Mouse (Mus musculus) lung, adult 18-20 months (tissue): ENCODE data around the gene 4833420G17Rik.
"Not testable (repeated sequence)": the region's sequence is repeated elsewhere in the genome, so short reads cannot be mapped to it uniquely, and the experiment has no call there.

Source experiments
- DNase-seq, 2 experiments: peaks; one replicate each; pipeline ENCODE4 v3.0.0; 2022; ENCODE audit warnings: mixed read lengths in 2 of 2

The 4833420G17Rik gene

DNA sequence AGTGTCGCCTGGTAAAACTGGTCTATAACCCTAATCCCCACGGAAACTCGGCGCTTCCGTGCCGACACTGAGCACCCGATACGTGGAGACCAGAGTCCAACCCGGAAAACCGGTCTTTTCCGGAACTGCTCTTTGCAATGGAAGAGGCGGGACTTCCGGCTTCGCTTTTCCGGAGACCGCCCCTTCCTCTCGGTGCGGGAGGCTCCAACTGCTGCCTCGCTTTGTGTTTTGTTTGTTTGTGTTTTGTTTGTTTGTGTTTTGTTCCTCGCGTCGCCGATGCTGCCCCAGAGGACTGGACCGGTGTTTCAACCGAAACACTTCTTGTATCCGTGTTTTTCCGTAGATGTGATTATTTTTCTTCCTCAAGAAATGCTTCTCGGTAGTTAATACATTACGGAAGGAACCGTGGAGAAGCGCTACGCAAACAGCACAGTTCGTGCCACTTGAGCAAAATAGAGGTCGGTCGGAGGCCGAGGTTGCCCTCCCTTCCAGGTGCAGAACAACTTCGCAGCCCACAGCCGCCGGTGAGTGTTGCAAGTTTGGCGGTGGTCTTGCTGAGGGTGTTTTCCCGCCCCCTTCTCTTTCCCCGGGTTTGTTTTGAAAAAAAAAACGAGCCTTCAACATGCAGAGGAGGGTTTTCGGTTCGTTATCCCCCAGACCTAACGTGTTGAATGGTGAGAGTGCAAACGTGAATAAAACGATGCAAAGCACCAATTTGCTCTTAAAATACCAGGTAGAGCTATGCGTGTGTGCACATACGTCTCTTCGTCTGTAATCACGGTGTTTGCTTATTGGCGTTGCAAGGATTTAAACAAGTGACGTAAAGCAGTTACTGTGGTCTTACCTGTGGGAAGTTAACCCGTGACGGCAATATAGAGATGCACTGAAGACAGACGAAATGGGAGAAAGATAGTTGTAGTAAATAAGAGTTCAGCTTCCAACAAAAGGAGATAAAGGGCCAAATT lies at the start of gene 4833420G17Rik:
Gene 4833420G17Rik, plus strand, starts transcription at position 173 of the 965 bp plus-strand sequence.
- peak; percentile 89 to 93 for DNase-seq

DNA sequence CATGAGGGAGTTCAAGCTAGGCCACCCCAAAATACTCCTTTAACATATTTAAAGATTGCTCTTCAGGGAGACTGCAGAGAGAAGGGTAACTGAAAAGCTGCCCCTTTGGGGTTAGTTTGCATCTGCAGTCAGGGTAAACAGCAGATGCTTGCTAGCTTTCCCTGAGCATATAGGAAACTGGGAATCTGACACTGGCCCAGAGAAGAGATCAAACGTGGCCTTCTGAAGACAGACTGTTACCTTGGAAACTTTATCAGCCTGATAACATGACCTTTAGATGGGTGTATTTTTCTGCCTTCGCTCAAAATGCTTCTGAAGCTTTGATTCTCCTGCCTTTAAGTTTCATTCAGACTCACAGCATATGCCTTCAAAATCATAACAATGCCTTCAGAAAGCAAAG lies 49.5 kb upstream of the 4833420G17Rik start:
- no peak for DNase-seq

DNA sequence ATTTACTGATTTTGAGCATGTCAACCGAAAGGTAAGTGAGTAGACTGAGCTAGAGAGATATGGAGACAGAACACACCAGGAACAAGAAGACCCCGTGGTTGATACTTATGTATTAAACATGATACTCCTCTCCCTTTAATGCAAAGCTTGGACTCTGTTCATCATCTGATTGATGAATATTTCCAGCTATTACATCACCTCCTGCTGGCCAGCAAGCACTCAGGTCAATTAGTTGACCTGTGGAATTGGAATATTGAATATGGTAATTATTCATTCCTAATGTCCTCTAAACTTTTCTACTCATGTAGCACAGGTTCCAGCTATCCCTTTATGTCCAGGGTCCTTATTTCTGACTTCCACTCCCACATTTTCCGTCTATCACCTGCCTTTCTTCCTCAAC lies 44.1 kb upstream of the 4833420G17Rik start:
- DNase-seq: no peak

DNA sequence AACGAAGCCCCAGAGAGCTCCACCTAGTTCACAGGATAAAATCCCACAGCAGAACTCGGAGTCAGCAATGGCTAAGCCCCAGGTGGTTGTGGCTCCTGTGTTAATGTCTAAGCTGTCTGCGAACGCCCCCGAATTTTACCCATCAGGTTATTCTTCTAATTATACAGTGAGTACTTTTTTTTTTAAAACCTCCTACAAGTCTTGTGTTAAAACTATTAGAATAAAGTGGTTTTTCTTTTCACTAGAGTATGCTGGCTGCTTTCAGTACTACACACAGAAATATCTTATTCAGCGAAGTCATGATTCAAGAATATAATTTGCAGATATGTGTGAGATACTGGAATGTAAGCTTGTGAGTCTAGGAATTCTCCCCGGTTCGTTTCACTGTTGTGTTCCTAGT lies 32.4 kb upstream of the 4833420G17Rik start:
- no peak for DNase-seq

DNA sequence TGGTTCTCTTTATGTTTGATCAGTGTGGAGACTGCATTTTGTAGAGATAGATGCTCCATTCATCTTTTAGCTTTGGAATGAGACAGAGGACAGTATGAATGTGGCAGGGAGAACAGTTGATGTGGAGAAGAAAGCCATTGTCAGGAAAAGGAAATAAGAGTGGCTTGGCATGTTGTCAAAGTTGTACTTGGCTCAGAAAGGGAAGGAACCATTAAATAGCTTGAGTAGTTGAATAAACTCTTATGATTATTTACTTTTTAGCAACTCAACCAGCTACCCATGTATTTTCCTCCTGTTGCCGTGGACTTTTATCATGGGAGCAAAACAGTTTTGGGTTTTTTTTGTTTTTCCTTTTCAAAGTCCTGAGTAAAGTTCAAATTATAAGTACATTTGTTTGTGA lies 30.5 kb upstream of the 4833420G17Rik start:
- peak in 1 of 2 experiments; percentile 64 for DNase-seq

DNA sequence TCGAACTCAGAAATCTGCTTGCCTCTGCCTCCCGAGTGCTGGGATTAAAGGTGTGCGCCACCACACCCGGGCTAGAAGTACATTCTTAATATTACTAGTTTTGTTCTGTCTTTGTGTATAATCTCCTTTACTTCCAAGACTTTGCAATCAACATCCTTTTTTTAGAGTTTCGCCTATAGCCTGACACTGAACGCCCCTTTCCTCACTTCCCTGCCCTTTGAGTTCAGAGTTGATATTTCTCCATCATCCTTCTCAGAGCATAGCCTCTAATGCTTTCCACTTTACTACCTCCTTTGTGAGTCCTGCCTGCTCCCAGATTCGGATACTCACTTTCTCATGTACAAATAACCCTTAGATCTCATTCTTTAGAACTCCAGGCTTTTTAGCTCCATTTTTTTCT lies 28.2 kb upstream of the 4833420G17Rik start:
- no peak for DNase-seq

DNA sequence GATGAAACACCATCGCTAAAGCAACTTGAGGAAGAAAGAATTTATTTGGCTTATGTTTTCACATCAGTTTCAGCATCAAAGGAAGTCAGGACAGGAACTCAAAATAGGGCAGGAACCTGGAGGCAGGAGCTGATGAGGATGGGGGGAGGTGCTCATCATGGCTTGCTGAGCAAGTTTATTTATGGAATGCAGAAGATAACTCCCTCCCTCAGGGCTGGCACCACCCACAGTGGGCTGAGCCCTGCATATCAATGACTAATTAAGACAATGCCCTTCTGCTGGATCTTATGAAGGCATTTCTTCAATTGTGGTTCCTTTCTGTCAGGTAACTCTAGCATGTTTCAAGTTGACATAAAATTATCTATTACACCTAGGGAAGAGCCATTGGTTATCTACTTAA lies 20.3 kb upstream of the 4833420G17Rik start:
- no peak for DNase-seq

DNA sequence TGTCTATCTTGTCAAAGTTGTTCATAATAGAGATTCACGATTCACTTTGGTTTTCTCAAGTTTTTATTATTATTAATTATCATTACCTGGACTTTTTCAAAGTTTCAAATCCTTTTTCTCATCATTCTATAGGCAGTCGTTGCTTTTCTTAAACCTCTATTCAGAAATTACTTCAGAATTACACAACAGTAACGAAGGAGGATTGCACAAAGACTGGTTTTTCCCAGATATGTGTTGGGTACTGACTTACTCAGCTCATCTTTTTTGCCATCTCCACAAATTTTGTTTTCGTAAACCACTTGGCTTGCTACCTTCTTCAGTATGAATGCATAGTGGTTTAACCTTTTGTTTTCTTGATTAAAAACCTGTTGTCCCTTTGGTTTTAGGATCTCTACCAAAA lies 9.0 kb upstream of the 4833420G17Rik start:
- DNase-seq: no peak

DNA sequence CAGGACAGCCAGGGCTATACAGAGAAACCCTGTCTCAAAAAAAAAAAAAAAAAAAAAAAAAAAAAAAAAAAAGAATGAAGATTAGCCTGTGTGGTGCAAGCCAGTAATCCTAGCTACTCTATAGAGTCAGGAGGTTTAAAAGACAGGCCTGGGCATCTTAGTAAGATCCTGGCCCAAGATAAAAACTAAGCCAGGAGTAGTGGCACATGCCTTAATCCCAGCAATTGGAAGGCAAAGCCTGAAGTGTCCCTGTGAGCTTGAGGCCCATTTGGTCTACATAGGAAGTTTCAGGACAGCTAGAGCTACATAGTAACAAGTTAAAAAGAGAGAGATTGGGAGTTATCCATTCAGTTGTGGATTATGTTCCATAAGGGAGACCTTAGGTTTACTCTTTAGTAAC lies 7.5 kb upstream of the 4833420G17Rik start:
- no peak for DNase-seq

DNA sequence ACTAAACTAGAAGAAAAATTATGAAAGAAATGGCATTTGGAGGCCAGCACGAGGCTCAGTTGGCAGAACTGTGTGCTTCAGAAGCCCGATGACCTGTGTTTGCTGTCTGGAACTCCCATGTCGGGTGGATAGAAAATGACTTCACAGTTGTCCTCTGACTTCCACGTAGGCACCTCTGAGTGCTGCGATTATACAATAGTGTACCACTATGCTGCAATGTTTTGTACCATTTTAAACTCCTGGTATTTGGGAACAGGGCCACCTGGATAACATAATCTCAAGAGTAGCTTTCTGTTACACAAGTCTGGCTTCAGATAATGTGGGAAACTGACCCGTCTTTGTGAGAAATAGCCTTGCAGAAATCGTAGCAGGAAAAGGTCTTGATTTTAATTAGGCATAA lies 6.2 kb upstream of the 4833420G17Rik start:
- DNase-seq: no peak

DNA sequence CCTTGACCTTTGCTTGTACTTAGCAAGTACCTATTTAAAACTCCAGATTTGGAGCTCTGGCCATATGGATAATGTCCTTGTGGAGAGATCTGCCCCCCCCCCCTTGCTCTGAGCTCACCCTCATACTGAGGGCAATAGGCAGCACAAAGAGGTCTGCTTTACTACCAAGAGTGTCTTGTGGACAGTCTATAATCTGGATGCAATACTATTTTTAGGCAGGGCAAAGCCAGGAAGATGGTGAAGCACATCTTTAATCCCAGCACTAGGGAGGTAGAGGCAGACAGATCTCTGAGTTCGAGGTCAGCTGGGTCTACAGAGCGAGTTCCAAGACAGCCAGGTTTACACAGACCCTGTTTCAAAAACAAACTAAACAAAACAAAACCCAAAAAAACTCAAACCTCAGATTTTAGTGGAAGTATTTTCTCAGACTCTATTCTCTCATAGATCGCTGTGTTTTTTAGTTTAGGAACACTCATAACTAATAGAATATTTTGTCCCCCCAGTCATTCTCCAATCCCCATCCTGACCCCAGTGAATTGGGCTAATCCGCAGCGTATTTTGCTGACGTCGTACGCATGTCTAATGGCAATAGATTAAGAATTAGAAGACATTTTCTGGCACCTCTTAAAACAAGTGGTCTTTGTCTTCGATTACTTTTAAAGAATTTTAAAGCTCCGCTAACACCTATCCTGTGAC lies 520 bp upstream of the 4833420G17Rik start:
- DNase-seq: no peak

DNA sequence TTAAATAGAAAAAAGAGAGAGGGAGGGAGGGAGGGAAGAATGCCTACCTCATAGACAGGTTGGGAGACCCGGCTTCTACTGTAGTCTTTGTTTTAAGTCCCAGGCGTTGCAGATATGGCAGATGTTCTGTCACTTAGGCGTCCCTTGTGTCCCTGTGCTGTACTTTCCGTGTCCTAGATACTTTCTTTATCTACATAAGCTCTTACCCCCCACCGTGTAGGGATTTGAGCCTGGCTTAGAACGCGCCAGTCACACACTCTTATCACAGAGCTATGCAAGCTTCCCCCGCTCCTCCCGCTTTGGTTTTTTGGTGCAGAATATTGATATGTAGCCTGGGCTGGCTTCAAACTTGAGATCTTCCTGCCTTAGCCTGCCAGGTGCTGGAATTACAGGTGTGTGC lies 14.1 kb downstream of the 4833420G17Rik start:
- no peak for DNase-seq

DNA sequence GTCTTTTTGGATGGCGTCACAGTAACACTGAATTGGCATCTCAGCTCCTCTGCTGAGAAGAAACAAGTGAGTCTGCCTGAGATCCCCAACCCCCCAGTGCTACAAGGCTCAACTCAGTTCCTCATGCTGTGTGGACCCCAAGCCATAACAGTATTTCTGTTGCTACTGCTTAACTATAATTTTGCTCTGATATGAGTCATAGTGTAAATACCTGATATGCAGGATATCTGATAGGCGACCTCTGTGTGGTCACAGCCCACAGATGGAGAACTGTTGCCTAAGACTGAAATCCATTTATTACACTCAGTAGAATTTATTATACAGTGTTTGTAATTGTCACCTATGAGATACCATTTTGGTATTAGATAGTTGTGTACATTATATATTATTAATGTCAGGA lies 15.2 kb downstream of the 4833420G17Rik start:
- no peak for DNase-seq

DNA sequence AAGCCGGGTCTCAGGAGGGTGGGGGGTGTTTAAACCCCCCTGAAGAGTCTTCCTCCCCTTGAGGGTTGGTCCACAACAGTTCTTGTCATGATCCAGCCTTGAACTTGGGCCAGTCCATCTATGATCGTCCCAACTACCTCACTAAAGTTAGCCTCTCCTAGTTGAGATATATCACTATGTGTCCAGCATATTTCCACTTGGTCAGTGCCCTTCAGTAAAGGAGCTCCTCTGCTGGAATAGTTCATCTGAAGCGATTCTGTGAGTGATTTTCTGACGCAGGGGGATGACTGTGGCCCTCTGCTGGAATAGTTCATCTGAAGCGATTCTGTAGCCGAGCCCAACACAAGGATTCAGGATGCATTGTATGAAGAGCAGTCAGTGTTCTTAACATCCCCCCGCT lies 24.8 kb downstream of the 4833420G17Rik start:
- DNase-seq: no peak

DNA sequence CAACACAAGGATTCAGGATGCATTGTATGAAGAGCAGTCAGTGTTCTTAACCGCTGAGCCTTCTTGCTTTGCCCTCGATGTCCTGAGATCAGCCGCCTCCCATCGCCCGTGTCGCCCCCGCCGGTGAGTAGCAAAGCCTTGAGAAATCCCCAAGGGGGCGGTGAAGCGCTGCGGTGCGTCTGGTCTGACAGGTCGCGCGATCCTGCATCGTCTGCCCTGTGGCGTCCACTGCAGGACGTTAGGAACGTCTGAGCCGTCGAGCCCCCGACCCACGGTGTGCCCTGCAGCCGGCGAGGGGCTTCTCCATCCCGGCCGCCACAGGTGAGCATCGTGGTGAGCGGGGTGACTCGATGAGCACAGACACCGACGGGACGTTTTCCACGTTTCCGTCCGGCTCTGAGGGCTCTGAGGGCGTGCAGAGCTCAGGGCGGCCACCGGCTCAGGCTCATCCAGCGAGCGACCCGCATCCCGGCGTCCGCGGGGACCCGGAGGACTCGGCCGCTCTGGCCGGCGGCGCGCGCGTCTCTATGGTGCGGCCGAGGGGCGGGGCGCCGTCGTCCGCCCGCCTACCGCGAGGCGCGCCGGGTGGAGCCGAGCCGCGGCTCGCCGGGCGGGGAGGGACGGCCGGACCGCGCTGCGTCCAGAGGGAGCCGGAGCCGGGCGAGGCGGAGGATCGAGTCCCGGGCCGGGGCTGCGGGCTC lies 25.5 kb downstream of the 4833420G17Rik start, which contains the start of the genes Tmem267 and 3110070M22Rik:
Gene Tmem267, plus strand, starts transcription at position 160 of the 701 bp plus-strand sequence.
Gene 3110070M22Rik, minus strand, starts transcription at position 504 of the 701 bp plus-strand sequence.
- DNase-seq: peak; percentile 75 to 83

DNA sequence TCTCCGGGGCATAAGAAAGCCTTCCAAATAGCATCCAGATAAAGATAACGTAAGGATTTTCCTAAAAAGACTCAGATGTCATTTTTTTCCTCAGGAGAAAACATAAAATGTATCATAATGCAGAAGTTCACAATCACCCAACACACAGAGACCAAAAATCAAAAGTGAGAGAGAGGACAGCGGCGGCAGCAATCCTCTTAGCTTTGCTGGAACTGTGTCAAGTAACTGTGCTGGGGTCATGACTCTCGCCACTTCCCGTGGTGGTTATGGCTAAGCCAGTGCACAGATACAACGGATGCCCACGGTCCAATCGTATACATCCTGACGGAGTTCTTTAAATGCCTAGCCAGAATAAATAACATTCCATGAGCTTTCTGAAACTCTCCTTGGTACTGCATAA lies 29.5 kb downstream of the 4833420G17Rik start:
- not testable (repeated sequence) for DNase-seq

DNA sequence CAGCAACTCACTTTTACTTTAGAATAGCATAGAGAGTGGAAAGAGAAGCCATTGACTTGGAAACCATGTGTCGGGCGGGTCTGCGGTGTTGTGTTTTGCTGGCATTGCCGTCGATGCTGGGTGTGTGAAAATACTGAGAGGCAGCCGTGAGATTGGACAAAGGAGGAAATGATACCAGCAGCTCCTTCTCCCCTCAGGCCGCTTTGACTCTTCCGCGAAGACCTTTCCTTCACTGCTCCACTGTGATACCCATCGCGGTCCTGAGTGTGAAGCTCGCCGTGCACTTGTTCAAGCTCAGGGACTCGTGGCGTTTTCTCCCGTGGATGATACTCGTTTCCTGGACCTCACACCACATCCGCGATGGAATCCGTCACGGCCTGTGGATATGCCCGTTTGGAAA lies 32.4 kb downstream of the 4833420G17Rik start:
- DNase-seq: not testable (repeated sequence)
